Mouse (Mus musculus): Measurements from ENCODE around the gene Olfr1467. TPM values are rescaled to one million over a fixed set of nuclear protein-coding genes. Genes with fewer than 3 reads are reported as not detected.

Gene Olfr1467
- not detected in 2 replicates for polyA plus RNA-seq (2014; fragmentation: Nextera tagmentation; extraction: Ambion mirVana)

- Histone ChIP-seq H3K27me3 (ENCODE audit: control insufficient read depth, insufficient read depth, low read length) (no peaks in the 10 kb centered on the region), H3K9me3 (ENCODE audit: control insufficient read depth, low read length) (no peaks in the 10 kb centered on the region), H3K9ac (ENCODE audit: low read length) (no peak within 1 kb of the TSS), H3K36me3 (ENCODE audit: control insufficient read depth, insufficient read depth, low read length) (no peaks in the 10 kb centered on the region), H3K4me3 (ENCODE audit: low read depth, low read length) (no peak within 1 kb of the TSS), H3K4me1 (ENCODE audit: control insufficient read depth, insufficient read depth, low read length) (no peaks in the 10 kb centered on the region), H3K4me2 (ENCODE audit: low read depth, severe bottlenecking) (no peak within 1 kb of the TSS), H3K27ac (replicated peaks; ENCODE audit: low read depth, low read length) (no peak within 1 kb of the TSS)
- WGBS, result 86% methylated on average over 2 of the region's 2 CpGs
- no peak for DNase-seq (ENCODE audit: low spot score)
- ATAC-seq (ENCODE audit: insufficient number of reproducible peaks, low FRiP score, low TSS enrichment, low read depth), result no peak
These were observed at the start of gene Olfr1467 for GRCm38 (mm10) chr19:13361936-13362335. Gene Olfr1467 (plus strand): TSS chr19:13362236.

- Histone ChIP-seq H3K27ac (replicated peaks; ENCODE audit: low read depth, low read length) (no peak within 1 kb of the TSS), H3K9me3 (ENCODE audit: control insufficient read depth, low read length) (no peaks in the 10 kb centered on the region), H3K27me3 (ENCODE audit: control insufficient read depth, insufficient read depth, low read length) (no peaks in the 10 kb centered on the region), H3K4me3 (ENCODE audit: low read depth, low read length) (no peak within 1 kb of the TSS), H3K4me1 (ENCODE audit: control insufficient read depth, insufficient read depth, low read length) (no peaks in the 10 kb centered on the region), H3K4me2 (ENCODE audit: low read depth, severe bottlenecking) (no peak within 1 kb of the TSS), H3K9ac (ENCODE audit: low read length) (no peak within 1 kb of the TSS), H3K36me3 (ENCODE audit: control insufficient read depth, insufficient read depth, low read length) (no peaks in the 10 kb centered on the region)
- no peak for ATAC-seq (ENCODE audit: insufficient number of reproducible peaks, low FRiP score, low TSS enrichment, low read depth)
- no peak for DNase-seq (ENCODE audit: low spot score)
These were observed 46.6 kb upstream of the Olfr1467 start, which contains the start of gene Olfr1465 for GRCm38 (mm10) chr19:13315441-13315840. Gene Olfr1465 (minus strand): TSS chr19:13315541.

- Histone ChIP-seq H3K9me3 (ENCODE audit: control insufficient read depth, low read length) (peaks cover 4% of the 10 kb centered on the region; the same call in 1 of the 2 replicates), H3K27ac (replicated peaks; ENCODE audit: low read depth, low read length) (no peak within 1 kb of the TSS), H3K27me3 (ENCODE audit: control insufficient read depth, insufficient read depth, low read length) (no peaks in the 10 kb centered on the region), H3K9ac (ENCODE audit: low read length) (no peak within 1 kb of the TSS), H3K4me3 (ENCODE audit: low read depth, low read length) (no peak within 1 kb of the TSS), H3K4me1 (ENCODE audit: control insufficient read depth, insufficient read depth, low read length) (no peaks in the 10 kb centered on the region), H3K4me2 (ENCODE audit: low read depth, severe bottlenecking) (no peak within 1 kb of the TSS), H3K36me3 (ENCODE audit: control insufficient read depth, insufficient read depth, low read length) (no peaks in the 10 kb centered on the region)
- no peak for ATAC-seq (ENCODE audit: insufficient number of reproducible peaks, low FRiP score, low TSS enrichment, low read depth)
- DNase-seq (ENCODE audit: low spot score), result no peak
- WGBS, result 97% methylated on average over 2 of the region's 2 CpGs
These were observed 23.5 kb upstream of the Olfr1467 start, which contains the start of gene Olfr1466 for GRCm38 (mm10) chr19:13338562-13338961. Gene Olfr1466 (plus strand): TSS chr19:13338862.

GRCm38 (mm10) chr19:13407549-13407948 is 45.5 kb downstream of the Olfr1467 start, which contains the start of gene Olfr1469:
Gene Olfr1469 (plus strand): TSS chr19:13407849.
- Histone ChIP-seq H3K4me3 (ENCODE audit: low read depth, low read length) (no peak within 1 kb of the TSS), H3K9me3 (ENCODE audit: control insufficient read depth, low read length) (no peaks in the 10 kb centered on the region; the same call in none of the 2 replicates), H3K4me2 (ENCODE audit: low read depth, severe bottlenecking) (no peak within 1 kb of the TSS), H3K27ac (replicated peaks; ENCODE audit: low read depth, low read length) (no peak within 1 kb of the TSS), H3K27me3 (ENCODE audit: control insufficient read depth, insufficient read depth, low read length) (no peaks in the 10 kb centered on the region), H3K36me3 (ENCODE audit: control insufficient read depth, insufficient read depth, low read length) (no peaks in the 10 kb centered on the region), H3K9ac (ENCODE audit: low read length) (no peak within 1 kb of the TSS), H3K4me1 (ENCODE audit: control insufficient read depth, insufficient read depth, low read length) (no peaks in the 10 kb centered on the region)
- DNase-seq (ENCODE audit: low spot score) (no peak), ATAC-seq (ENCODE audit: insufficient number of reproducible peaks, low FRiP score, low TSS enrichment, low read depth) (no peak)
- WGBS, result 85% methylated on average over 2 of the region's 2 CpGs

Other genes starting within 250 kb of the Olfr1467 start
- not detected in 2 replicates for gene Olfr1459, start 212.7 kb upstream of the Olfr1467 start, polyA plus RNA-seq (2014; fragmentation: Nextera tagmentation; extraction: Ambion mirVana)
- not detected in 2 replicates for gene Olfr1461, start 199.2 kb upstream of the Olfr1467 start, polyA plus RNA-seq (2014; fragmentation: Nextera tagmentation; extraction: Ambion mirVana)
- not detected in 2 replicates for gene Olfr1462, start 176.5 kb upstream of the Olfr1467 start, polyA plus RNA-seq (2014; fragmentation: Nextera tagmentation; extraction: Ambion mirVana)
- gene Olfr1463, start 130.9 kb upstream of the Olfr1467 start, polyA plus RNA-seq (2014; fragmentation: Nextera tagmentation; extraction: Ambion mirVana), result not detected in 2 replicates
- gene Olfr1465, start 46.7 kb upstream of the Olfr1467 start, polyA plus RNA-seq (2014; fragmentation: Nextera tagmentation; extraction: Ambion mirVana), result not detected in 2 replicates
- gene Olfr1466, start 23.4 kb upstream of the Olfr1467 start, polyA plus RNA-seq (2014; fragmentation: Nextera tagmentation; extraction: Ambion mirVana), result not detected in 2 replicates
- gene Olfr1469, start 45.6 kb downstream of the Olfr1467 start, polyA plus RNA-seq (2014; fragmentation: Nextera tagmentation; extraction: Ambion mirVana), result not detected in 2 replicates
- not detected in 2 replicates for gene Olfr1471, start 81.2 kb downstream of the Olfr1467 start, polyA plus RNA-seq (2014; fragmentation: Nextera tagmentation; extraction: Ambion mirVana)
- gene Olfr1472, start 93.8 kb downstream of the Olfr1467 start, polyA plus RNA-seq (2014; fragmentation: Nextera tagmentation; extraction: Ambion mirVana), result not detected in 2 replicates
- gene Olfr1474, start 107.3 kb downstream of the Olfr1467 start, polyA plus RNA-seq (2014; fragmentation: Nextera tagmentation; extraction: Ambion mirVana), result not detected in 2 replicates
- not detected in 2 replicates for gene Olfr1475, start 118.0 kb downstream of the Olfr1467 start, polyA plus RNA-seq (2014; fragmentation: Nextera tagmentation; extraction: Ambion mirVana)
- gene Olfr1477, start 138.3 kb downstream of the Olfr1467 start, polyA plus RNA-seq (2014; fragmentation: Nextera tagmentation; extraction: Ambion mirVana), result not detected in 2 replicates
- not detected in 2 replicates for gene Olfr1480, start 165.7 kb downstream of the Olfr1467 start, polyA plus RNA-seq (2014; fragmentation: Nextera tagmentation; extraction: Ambion mirVana)
- gene Olfr1484, start 221.3 kb downstream of the Olfr1467 start, polyA plus RNA-seq (2014; fragmentation: Nextera tagmentation; extraction: Ambion mirVana), result not detected in 2 replicates

Measured in limb, embryonic 11.5 days (tissue).